Mouse (Mus musculus): ENCODE results near the gene Maml3. TPM values are rescaled to one million over a fixed set of nuclear protein-coding genes. Genes with fewer than 3 reads are reported as not detected.

Maml3 gene
- polyA plus RNA-seq, 1 experiment from 2014 or later = 6.0 TPM

DNA sequence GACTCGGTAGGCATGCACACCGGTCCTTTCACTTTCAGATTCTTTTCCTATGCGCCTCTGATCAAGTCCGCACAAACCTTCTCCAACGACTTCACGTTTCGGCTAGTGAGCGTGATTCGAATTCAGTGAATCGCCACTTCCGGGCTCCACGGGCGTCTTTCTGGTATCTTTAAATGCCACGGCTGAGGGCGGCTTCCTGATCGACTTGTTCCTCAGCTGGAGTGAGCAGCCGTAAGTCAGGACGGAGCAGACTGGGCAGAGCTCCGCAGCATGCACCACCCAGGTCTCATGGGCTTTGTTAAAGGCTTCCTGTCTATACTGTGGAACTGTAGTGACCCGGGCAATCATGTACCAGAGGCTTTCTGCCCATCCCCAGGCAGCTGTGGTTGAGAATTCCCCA lies 468.2 kb downstream of the Maml3 start:
- Histone ChIP-seq H3K27ac (replicated peaks) (no peak overlapping the region), H3K36me3 (replicated peaks) (no peaks in the 10 kb centered on the region), H3K27me3 (replicated peaks; ENCODE audit: low read depth, poor library complexity, severe bottlenecking) (no peaks in the 10 kb centered on the region), H3K4me3 (no peak overlapping the region), H3K9me3 (0 out of 2 replicates have a peak, but pooled peaks cover 2% of the 10 kb centered on the region), H3K4me1 (peaks cover 4% of the 10 kb centered on the region; the same call in 1 of the 2 replicates)
- WGBS = 91% methylated on average over 20 of the region's 20 CpGs
- no peak for DNase-seq (ENCODE audit: low spot score)

DNA sequence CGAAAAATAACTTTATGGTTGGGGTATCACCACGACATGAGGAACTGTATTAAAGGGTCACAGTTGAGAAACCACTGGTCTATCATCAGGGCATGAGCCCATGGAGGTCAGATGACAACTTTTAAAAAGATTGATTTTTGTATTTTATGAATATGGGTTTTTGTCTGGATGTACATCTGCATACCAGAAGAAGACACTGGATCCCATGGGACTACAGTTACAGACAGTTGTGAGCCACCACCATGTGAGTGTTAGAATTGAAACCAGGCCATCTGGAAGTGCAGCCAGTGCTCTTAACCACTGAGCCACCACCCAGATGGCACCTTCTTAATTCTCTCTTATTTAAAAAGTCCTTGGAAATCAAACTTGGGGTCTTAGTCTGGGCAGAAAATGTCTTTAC lies 468.9 kb downstream of the Maml3 start:
- no peak for DNase-seq (ENCODE audit: low spot score)
- Histone ChIP-seq H3K4me3 (no peak overlapping the region), H3K27me3 (replicated peaks; ENCODE audit: low read depth, poor library complexity, severe bottlenecking) (no peaks in the 10 kb centered on the region), H3K4me1 (peaks cover 4% of the 10 kb centered on the region; the same call in 1 of the 2 replicates), H3K9me3 (0 out of 2 replicates have a peak, but pooled peaks cover 8% of the 10 kb centered on the region), H3K27ac (replicated peaks) (no peak overlapping the region), H3K36me3 (replicated peaks) (no peaks in the 10 kb centered on the region)
- WGBS = 82% methylated on average over 2 of the region's 2 CpGs

Other genes with a start within 250 kb of the Maml3 start
- 3.7 TPM in 2 replicates for gene Foxo1, start 163.3 kb upstream of the Maml3 start, polyA plus RNA-seq (2016; fragmentation: Nextera tagmentation; extraction: Ambion mirVana)

Measured in embryonic facial prominence, embryonic 10.5 days (tissue).